Mouse (Mus musculus): ENCODE data around the gene Borcs6.

- no peak for TF ChIP-seq ZKSCAN1 (IDR thresholded peaks at IDR 0.05; ENCODE audit: low read depth, low read length)
- TF ChIP-seq CTCF (IDR thresholded peaks at IDR 0.05 in 2 of 3, conservative IDR thresholded peaks at IDR 0.05 in 1 of 3; ENCODE audit: control insufficient read depth in 1 of 3, insufficient read depth in 1 of 3, low read depth in 2 of 3, low read length in 3 of 3, poor library complexity in 1 of 3, severe bottlenecking in 1 of 3) = no peak
- no peak for TF ChIP-seq ZC3H11A (IDR thresholded peaks at IDR 0.05; ENCODE audit: low read depth, low read length)
- TF ChIP-seq MEF2A (IDR thresholded peaks at IDR 0.05; ENCODE audit: extremely low read depth, insufficient replicate concordance, low read depth, low read length, poor library complexity, severe bottlenecking) = no peak
- TF ChIP-seq ZNF384 (IDR thresholded peaks at IDR 0.05; ENCODE audit: low read depth, low read length) = no peak
- no peak for TF ChIP-seq POLR2AphosphoS5 (IDR thresholded peaks at IDR 0.05; ENCODE audit: borderline replicate concordance, low read depth, low read length)
- TF ChIP-seq TCF12 (IDR thresholded peaks at IDR 0.05; ENCODE audit: low read depth, low read length) = no peak
- TF ChIP-seq USF1 (IDR thresholded peaks at IDR 0.05; ENCODE audit: low read depth, low read length) = no peak
- TF ChIP-seq ZMIZ1 (IDR thresholded peaks at IDR 0.05; ENCODE audit: low read depth, low read length) = no peak
- TF ChIP-seq POLR2A (IDR thresholded peaks at IDR 0.05; ENCODE audit: control insufficient read depth in 1 of 2, insufficient read depth in 1 of 2, low read depth in 1 of 2, low read length in 2 of 2, poor library complexity in 1 of 2) = no peak
Measured at GRCm38 (mm10) chr11:69072666-69073064, 13.1 kb downstream of the Borcs6 start.
